Mouse (Mus musculus) cerebellum, adult 2 months (tissue): Measurements from ENCODE around the gene Xpnpep2.

Source experiments
- CTCF ChIP-seq: fragments of 200-500 bp; IDR thresholded peaks from 2 replicates; pipeline ENCODE4 v1.5.1; 2011; ENCODE audit warnings: low read depth, mild to moderate bottlenecking, control low read depth, low read length, moderate library complexity, borderline replicate concordance; ENCODE audit not compliant: insufficient read depth
- POLR2A ChIP-seq: fragments of 200-500 bp; IDR thresholded peaks from 2 replicates; pipeline ENCODE4 v1.6.1; 2011; ENCODE audit warnings: low read length, control low read depth, borderline replicate concordance; ENCODE audit not compliant: insufficient read depth

DNA sequence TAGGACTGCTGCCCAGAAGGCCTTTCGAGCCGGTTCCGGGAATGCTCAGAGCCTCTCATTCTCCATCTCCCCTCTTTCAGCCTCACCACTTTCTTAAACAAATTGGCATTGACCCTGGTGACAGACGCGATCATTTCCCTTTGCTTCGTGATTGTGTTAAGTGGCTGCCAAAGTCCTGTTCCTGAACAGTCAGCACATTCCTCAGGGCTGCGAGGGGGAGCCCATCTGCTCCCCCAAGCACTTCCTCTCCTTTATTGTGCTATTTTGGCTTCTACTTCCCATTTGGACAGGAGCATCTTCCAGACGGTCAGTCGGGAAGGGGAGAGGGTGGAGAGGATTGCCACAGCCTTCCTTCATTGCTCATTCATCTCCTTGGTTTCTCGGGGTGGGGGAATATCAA is 16.4 kb upstream of the Xpnpep2 start:
- TF ChIP-seq CTCF, result no peak
- no peak for TF ChIP-seq POLR2A
